Mouse (Mus musculus): ENCODE data around the gene Eif3k.
"Not testable (repeated sequence)": the region's sequence is repeated elsewhere in the genome, so short reads cannot be mapped to it uniquely, and the experiment has no call there.

Eif3k gene

DNA sequence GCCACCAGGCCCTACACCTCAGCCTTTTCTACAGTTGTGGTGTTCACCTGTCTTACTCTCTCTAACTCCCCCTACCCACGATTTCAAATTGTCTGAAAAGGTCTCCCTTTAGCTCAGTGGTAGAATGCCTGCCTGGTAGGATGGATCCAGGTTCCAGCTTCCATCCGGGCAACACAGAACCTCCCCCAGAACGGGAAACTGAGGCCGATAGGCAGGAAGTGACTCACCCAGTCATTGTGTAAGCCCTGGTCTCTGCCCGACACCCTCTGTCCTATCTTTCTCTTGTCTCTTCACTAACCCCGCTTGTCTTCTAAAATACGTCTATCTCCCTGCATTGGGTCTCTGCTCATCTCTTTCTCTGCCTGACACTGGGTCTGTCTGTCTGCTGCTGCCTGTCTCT lies 3.5 kb upstream of the Eif3k start:
- DNase-seq (ENCODE audit: low spot score) = no peak

DNA sequence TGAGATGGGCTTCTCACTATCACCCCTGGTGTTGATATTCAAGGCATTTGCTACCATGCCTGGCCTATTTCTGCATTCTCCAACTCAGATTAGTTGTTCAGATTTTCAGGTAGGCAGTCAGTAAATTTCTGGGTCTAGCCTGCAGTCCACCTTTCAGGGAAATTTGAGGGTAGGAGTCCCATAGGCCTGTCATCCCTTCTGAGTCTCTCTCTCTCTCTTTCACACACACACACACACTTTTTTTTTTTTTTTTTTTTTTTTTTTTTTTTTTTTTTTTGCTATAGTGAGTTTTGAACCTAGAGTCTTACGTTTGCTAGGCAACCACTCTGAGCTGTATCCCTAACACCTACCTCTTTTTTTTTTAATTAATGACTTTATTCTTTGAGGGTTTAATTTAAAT lies 2.8 kb upstream of the Eif3k start:
- no peak for DNase-seq (ENCODE audit: low spot score)

DNA sequence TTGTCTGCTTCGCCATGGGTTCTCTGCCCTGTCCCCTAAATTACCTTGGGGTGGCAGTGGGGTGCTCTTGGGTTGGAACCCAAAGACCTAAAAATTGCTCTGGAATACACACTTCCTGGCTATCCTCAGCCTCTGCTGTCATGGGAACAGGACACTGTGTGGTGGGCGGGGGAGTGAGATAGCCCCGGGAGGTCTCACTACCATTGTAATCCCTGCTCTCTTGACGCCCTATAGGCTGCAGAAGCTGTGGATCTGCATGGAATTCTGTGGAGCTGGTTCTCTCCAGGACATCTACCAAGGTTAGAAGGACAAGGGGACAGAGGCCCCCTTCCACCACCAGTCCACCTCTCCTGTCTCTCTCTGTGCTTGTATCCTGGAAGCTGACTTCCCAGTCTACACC lies 2.2 kb upstream of the Eif3k start:
- no peak for DNase-seq (ENCODE audit: low spot score)

- DNase-seq (ENCODE audit: low spot score) = no peak
Observed at GRCm38 (mm10) chr7:28983141-28983564, 1.5 kb upstream of the Eif3k start.

DNA sequence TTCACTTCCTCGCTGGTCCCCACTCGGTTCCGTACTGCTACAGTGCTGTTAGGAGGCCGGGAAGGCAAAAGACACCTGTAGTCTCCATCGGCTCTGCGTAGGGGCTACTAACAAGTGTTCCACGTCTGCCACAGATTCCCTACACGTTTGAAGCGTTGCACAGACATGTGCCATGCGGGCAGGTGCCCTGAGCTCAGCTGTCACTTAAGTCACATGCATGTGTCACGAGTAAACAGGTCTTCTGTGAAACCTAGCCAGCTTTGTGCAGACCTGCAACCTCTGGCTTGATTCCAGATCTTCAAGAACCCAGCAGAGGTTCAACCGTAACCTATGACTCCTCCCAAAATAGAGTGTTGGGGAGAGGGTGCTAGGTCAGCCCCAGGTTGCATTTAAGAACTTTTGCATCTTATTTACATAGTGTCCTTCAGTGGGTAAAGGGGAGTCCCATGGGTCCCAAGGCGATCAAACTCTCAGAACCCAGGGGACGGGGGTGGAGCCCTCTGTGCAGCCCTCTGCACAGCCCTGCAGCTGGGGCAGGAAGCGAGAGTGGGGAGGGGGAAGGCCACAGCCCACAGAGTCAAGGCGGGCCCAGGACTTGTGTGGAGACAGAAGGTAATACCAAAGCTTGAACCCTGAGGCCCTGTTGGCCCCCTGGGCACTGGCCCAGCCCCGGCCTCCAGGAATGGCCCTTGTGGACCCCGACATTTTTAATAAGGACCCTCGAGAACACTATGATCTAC lies 780 bp upstream of the Eif3k start:
- no peak for DNase-seq (ENCODE audit: low spot score)

DNA sequence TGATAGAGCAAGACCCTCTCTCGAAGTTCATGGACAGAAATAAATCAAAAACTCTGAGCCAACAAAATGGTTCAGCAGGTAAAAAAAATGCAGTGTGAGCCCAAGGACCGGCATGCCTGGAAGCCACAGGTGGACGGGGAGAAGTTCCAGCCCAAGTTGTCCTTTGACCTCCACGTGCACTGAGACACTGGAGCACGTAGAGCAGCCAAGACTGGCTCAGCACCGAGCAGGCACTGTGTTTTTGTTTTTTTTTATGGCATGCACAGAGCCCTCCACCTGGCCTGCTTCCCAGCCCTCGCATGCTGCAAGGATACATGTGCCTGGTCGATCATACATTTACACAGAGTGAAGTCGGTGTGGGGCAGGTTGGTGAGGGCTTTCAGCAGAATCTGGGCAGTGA lies 4.1 kb downstream of the Eif3k start:
- DNase-seq (ENCODE audit: low spot score) = no peak

DNA sequence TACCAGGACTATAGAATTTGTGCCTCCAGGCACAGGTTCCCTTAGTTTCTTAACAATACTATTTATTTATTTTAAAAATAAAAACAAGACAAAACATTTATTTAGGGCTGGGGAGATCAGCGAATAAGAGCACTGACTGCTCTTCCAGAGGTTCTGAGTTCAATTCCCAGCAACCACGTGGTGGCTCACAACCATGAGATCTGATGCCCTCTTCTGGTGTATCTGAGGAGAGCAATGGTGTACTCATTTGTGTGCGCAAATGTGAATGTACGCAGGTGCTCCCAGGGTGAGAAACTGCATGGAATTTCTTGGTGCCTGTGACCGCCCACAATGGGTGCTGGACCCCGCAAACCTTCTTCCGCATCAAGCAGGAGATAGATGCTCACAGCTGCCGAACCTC lies 8.6 kb downstream of the Eif3k start:
- no peak for DNase-seq (ENCODE audit: low spot score)

DNA sequence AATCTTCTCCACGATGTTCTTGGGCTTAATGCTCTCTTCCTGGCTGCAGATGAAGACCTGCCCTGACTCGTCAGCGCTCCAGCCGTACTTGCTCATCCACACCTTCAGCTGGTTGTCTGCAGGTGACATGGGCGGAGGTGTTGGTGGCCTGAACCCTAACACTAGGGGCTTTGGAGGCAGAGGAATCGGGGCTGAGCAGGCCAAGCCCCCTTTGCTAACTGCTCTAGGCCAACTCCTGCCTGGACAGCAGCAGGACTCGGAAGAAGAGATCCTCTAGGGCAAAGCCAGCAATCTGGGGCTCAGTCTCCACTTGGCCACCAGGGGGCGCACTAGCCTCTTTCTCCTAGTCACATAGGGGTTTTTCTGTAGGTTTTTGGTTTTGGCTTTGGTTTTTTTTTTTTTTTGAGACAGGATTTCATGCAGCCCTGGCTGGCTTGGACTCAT lies 9.1 kb downstream of the Eif3k start:
- peak; percentile 74 for DNase-seq (ENCODE audit: low spot score)

DNA sequence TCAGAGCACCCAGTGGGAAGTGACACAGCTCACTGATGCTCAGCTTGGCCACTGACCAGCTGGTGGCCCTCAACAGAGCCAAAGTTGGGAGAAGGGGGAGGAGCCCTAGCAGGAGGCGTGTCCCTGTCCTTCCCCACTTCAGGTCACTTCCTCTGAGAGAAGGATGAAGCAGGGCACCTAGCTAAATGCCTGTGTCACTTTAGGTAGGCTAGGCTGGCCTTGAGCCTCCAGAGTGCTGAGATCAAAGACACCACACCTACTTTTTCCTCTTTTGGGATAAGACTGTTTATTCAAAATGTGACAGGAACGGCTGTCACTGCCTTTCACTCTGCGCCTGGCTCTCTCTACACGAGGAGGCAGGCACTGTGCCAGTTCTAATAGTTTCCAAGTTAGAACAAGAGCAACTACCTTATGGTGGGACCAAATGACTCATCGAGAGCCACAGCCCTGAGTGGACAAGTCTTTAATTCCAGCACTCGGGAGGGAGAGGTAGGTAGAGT lies 9.8 kb downstream of the Eif3k start:
- no peak for DNase-seq (ENCODE audit: low spot score)

- no peak for DNase-seq (ENCODE audit: low spot score)
Observed at GRCm38 (mm10) chr7:28971029-28971428, 10.6 kb downstream of the Eif3k start.

DNA sequence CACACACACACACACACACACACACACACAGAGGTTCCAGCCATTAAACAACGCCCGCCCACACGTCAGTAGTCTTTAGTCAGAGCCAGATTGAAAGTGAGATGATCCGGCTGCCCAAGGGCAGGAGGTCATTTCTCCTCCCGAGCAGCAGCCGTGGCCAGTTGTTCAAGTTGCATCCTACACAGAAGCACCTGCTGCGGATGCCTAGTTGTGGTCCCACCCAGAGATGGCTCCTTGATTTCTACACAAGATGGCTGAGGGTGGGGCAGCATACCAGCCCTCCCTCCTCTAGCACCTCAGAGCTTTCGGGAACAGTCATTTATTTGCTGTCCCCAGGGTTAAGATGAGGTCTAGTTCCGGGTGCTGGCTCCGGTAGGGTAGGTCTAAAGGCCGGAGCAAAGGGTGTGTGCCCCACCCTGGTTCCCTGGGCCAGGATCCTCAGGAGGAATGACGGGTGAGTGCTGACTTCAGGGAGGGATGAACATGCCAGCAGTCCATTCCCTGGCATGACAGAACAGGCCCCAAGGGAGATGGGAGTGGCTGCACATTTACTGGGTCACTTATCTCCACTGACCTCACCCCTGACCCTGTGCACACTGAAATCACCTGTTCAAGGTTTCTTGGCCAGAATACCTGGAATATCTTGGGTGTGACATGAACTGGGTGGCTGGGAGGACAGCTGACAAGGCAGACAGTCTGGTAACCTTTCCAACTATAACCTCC lies 11.8 kb downstream of the Eif3k start:
- no peak for DNase-seq (ENCODE audit: low spot score)

DNA sequence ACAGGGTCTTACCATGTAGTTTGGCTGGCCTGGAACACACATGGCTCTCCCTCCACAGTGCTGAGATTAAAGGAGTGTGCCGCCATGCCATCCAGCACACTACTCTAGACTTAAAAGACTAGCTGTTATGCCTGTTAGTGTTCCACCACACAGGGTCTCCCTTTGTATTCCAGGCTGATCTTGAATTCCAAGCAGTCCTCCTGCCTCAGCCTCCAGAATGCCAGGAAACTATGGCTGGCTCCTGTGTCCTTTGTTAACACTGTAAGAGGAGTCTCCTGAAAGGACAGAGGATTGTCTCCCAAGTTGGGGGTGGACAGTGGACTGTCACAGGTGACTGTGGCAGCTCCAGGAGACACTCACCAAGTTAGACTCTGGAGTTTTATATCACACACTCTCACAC lies 12.4 kb downstream of the Eif3k start:
- DNase-seq (ENCODE audit: low spot score) = no peak

- DNase-seq (ENCODE audit: low spot score) = not testable (repeated sequence)
Observed at GRCm38 (mm10) chr7:28968120-28968519, 13.5 kb downstream of the Eif3k start.

- DNase-seq (ENCODE audit: low spot score) = no peak
Observed at GRCm38 (mm10) chr7:28966751-28967505, 14.7 kb downstream of the Eif3k start.

- no peak for DNase-seq (ENCODE audit: low spot score)
Observed at GRCm38 (mm10) chr7:28966181-28966580, 15.5 kb downstream of the Eif3k start.

DNA sequence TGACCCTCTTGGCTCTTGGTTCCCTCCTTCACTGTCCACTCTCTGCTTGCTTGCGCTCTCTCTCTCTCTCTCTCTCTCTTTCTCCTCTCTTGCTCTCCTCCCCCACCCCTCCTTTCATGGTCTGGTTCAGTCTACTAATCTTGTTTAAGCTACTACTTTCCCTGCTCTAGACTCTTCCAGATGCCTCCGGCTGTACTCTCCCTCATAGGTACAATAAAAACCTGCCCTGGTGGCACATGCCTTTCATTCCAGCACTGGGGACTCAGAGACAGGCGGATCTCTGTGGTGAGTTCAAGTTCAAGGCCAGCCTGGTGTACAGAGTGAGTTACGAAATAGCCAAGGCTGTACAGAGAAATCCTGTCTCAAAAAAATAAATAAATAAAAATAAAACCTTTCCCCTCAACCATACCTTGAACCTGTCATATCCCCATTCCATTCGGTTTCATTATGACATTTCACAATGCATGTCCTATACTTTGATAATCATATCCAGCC lies 16.3 kb downstream of the Eif3k start:
- no peak for DNase-seq (ENCODE audit: low spot score)

DNA sequence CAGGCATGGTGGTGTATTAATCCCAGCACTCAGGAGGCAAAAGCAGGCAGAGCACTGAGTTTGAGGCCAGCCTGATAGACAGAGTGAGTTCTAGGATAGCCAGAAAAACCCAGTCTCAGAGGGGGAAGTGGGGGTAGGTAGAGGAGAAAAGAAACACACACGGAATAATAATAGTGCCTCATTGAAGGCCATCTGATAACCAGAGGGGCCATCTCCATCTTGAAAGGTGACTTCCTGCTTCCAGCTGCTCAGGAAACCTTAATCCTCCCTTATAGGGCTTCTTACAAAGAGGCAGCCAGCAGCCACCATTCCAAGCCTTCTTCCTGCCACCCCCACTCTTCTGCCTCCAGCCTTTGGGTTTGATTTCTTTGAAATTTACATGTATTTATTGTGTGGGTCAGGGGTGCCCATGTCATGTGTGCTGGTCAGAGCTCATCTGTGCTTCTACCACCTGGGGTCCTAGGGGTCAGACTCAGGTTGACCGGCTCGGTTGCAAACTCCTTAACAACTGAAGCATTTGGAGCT lies 18.2 kb downstream of the Eif3k start:
- DNase-seq (ENCODE audit: low spot score) = no peak

DNA sequence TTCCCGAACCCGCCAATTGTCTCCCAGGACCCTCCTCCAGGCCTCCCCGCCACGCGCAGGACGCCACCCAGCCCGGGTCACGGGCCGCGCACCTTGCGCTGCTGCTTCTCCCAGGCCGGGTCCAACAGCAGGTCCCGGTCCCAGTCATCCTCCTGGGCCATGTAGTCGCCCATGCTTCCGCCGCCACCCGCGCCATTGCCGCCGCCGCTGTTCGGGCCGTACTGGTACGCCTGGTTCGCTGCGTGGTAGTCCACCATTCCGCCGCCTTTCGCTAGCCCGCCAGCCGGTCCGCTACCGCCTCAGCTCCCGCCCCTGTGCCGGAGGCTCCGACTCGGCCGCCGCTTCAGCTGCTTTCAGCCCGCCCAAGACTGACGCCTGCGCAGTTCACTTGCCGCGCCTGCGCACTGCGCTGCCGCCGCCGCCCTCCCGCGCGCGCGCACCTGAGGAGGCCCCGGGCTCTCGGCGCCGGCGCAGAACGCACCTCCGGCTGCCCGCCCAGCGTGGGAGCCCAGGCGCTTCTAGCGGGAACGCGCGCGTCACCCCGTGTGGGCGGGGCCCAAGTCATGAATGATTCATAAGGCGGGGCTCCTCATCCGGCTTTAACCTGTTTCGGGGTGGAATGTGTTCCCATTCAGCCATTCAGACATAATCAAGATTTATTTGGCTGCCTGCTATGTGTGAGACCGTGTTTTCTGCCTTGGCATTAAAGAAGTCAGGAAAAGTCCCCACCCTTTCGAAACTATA lies 19.6 kb downstream of the Eif3k start, which contains the start of gene Actn4:
TSS of gene Actn4 (minus strand) at position 414 of the 744 bp plus-strand sequence.
- peak; percentile 98 for DNase-seq (ENCODE audit: low spot score)

DNA sequence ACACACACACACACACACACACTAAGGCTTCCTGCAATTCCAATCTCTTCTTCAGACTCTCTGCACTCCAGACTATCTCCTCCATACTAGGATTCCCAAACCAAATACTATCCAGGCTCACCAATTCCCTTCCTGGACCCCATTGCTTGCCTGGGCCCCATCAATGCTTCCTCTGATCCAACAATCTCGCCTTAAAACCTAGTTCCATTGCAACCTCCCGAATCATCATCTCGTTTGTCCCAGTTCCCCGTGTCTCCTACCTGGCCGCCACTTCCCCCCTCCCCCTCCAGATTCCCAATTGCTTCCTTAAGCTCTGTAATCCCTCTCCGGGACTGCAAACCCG lies 20.1 kb downstream of the Eif3k start:
- DNase-seq (ENCODE audit: low spot score) = no peak

- DNase-seq (ENCODE audit: low spot score) = no peak
Observed at GRCm38 (mm10) chr7:28960354-28961046, 21.2 kb downstream of the Eif3k start.

DNA sequence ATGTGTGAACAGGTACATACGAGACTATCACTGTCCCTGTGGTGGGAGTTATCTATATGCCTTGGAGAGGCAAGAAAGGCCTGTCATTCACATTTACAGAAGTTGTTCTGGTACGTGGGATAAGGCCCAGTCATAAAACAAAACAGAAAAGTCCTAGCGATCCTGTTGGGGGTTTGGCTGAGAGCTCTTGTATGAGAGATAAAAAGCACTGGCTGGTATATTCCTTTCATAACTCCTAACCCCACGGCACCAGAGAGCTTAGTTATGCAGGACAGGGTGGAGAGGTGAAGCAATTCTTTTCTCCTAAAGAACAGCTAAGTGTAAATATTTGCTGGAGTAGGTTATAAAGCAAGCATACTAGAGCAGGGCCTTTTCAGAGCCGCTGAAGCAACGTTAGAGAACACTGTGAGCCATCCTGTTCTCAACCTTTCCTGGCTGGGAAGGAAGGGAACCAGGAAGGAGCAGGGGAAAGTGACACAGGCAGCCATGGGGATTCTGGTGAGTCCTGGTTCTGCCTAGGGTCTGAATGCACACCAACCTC lies 22.1 kb downstream of the Eif3k start:
- no peak for DNase-seq (ENCODE audit: low spot score)

Measured in ovary, postnatal 14 days (tissue).